Mouse (Mus musculus): ENCODE measurements around the gene Ppp6r1.

Gene Ppp6r1

DNA sequence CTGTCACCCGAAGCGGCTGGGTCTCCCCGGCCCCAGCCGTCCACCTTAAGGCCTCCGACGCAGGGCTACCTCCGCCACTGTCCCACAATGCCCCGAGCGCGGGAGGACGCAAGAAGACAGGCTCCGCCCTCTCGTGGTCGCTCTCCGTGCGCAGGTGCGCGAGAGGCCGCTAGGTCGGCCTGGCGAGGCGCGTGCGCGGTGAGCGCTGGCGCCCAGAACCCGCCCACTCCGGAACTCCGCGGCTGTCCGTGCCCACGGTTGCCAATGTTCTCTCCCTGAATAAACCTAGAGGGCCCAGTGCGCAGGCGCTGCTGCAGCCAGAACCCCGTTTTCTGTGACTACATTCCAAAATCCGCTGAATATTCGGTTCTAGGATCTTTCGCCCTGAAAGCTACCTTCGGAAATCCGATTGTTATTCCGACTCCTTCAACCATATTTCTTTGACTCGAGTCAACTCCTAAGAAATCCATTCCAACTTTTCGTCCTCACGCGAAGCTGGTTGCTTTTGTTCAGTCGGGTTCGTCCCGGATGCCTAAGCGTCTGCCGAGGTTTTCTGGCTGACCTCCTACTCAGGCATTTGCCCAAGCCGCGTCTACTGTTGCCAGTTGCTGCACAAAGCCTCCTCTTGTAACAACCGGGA, at the start of gene Ppp6r1:
Ppp6r1 (minus strand) TSS at position 108 of the 640 bp plus-strand sequence.
- DNase-seq (ENCODE audit: low spot score in 2 of 2): peak; percentile 85 to 95

DNA sequence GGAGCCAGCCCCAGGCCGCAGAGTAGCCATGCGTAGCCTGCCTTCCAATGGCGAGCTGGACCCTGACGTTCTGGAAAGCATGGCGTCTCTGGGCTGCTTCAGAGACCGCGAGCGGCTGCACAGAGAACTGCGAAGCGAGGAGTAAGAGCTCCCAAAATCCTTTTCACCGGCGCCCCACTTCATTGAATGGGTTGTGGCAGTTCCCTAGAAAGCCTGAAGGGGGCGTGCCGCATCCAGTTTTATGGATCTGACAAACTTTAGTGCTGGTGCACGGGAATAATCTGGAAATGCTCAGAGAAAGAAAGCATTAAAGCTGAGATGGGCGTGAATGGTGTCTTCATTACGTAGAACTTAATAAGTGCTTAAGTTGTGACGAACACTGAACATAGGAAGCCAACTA, 46.3 kb upstream of the Ppp6r1 start:
- DNase-seq (ENCODE audit: low spot score in 2 of 2): no peak

DNA sequence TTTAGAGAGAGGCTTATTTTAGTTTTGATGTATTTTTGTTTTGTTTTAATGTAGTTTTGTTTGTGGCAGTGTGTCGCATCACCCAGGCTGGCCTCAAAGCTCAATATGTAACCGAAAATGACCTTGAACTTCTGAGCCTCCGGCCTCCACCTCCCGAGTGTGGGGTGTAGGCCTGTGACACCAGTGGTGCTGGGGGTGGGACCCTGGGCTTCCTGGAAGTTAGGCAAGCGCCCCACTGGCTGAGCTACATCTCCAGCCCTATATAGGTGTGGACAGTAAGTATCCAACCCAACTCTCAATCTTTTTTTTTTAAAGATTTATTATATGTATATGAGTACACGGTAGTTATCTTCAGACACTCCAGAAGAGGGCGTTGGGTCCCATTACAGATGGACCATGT, 44.4 kb upstream of the Ppp6r1 start:
- no peak for DNase-seq (ENCODE audit: low spot score in 2 of 2)

DNA sequence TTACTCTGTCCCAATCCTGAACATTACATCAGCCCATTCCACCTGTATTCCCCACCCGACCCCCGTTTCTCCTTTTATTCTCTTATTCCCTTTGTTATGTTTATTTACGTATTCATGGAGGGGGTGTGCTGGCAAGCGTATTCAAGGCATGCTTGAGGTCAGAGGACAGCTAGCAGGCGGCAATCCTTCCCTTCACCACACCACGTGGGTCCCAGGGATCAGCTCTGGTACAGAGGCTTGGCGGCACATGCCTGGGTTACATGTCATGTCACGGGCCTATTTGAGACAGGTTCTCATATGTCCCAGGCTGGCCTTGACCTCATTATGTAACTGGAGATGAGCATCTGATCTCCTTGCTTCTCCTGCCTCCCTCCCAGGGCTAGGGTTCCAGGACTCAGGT, 43.5 kb upstream of the Ppp6r1 start:
- no peak for DNase-seq (ENCODE audit: low spot score in 2 of 2)

DNA sequence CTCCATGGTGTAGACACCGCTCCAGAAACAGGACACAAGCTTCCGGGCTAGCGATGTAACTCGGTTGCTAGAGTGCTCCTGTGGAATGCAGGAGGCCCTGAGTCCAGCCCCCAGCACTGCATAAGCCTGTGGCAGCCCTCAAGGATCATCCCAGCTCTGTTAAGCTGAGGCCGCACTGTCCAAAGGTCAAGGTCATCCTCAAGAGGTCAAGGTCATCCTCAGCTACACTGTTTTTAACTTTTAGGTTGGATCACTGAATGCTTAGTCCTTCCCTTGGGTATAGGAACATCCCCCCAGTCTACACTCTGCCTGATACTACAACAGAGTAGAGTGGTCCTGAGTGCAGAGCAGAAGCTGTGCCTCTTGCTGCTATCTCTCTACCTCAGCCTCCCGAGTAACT, 34.2 kb upstream of the Ppp6r1 start:
- DNase-seq (ENCODE audit: low spot score in 2 of 2): no peak

DNA sequence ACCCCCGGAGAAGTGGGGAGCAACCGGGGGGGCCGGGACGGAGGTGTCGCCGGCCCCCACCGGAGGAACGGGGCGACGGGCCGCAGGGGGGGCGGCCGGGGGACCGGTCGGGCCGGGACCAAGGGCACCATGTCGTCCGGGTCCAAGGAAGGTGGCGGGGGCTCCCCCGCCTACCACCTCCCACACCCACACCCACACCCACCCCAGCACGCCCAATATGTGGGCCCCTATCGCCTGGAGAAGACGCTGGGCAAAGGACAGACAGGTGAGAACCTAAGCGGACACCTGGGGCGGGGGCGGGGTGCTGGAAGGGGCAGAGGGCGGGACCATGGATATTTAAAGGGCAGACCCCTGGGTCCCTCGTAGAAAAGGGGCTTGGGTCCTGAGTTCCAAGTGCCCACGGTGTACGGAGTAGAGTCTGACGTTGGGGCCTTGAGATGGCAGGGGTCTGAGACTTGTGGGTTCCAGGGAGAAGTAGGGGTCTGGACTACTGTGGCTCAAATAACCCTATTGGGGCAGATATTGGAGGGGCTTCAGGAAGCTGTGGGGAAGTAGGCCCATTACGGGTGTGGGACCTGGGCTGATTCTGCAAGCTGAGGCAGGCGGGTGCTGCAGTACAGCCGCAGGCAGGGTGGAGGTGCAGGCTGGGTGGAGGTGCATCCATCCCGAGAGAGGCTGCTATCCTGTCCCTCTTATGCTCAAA, 32.3 kb upstream of the Ppp6r1 start:
- no peak for DNase-seq (ENCODE audit: low spot score in 2 of 2)

DNA sequence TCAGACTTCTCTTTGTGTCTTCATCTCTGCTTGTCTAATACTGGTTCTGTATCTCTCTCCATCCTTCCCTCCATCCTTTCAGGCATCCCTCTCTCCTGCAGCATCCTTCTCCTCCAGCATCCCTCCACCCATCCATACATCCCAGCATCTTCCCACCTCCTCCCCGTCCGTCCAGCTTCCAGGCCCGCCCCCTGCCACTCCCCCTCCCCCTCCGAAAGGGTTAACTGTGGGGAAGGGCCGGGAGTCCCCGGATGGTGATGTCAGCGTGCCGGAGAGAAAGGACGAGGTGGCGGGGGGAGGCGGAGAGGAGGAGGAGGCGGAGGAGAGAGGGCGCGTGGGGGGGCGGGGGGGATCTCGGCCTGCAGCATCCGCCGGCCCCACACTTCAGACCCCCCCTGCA, 31.6 kb upstream of the Ppp6r1 start, which contains the start of gene Brsk1:
Brsk1 (plus strand) TSS at position 218 of the 400 bp plus-strand sequence.
- DNase-seq (ENCODE audit: low spot score in 2 of 2): peak in 1 of 2 experiments; percentile 23

DNA sequence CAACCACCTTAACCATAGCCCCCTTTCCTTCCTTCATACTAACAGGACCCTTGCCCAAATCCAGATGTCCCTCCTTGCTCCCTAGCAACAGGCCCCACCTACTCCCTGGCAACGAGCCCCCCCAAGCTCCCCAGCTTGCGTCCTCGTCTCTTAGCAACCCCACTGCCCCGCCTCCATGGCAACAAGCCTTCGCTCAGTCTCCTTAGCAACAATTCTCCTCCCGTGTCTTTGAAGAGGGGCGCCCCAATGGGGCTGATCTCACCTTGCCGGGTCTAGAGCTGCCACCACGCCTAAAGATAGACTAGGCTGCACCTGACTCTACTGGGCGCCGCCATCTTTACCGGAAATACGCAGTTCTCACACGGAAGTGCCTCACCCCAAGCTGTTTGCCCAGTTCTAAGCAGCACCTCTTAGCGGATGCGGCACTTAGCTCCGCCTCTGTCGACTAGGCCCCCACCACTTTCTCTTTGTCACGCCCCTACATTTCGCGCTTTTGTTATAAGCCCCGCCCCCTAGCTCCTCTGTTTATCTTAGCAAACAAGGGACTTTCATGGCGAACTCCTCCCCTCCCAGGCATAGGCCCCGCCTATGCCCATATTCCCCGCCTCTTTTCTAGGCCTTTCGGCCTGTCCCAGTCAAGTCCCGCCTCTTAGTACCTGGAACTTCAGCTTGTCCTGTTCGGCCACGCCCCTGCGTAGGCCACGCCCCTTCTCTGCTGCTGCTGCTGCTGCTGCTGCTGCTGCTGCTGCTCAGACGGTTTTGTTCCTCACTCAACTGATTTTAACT, 26.0 kb upstream of the Ppp6r1 start, which contains the start of gene Hspbp1:
Hspbp1 (minus strand) TSS at position 437 of the 786 bp plus-strand sequence.
- DNase-seq (ENCODE audit: low spot score in 2 of 2): peak; percentile 86 to 94

DNA sequence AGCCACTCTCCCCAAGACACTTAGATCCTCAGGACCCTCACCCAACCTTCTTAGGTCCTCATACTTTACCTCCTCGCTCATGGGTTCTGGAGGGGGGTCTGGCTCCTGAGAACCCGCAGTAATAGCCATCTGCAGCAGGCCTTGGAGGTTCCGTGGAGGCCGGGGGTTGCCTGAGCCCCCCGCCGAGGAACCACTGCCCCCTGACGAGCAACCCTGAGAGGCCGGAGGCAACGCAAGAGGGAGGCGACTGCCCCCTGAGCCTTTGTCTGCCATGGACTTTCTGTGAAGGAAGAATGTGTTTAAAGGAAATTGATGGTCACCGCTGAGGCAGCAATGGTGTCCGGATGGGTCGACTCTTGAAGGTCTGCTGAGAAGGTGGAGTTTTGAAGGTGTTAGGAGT, 25.4 kb upstream of the Ppp6r1 start:
- DNase-seq (ENCODE audit: low spot score in 2 of 2): no peak

DNA sequence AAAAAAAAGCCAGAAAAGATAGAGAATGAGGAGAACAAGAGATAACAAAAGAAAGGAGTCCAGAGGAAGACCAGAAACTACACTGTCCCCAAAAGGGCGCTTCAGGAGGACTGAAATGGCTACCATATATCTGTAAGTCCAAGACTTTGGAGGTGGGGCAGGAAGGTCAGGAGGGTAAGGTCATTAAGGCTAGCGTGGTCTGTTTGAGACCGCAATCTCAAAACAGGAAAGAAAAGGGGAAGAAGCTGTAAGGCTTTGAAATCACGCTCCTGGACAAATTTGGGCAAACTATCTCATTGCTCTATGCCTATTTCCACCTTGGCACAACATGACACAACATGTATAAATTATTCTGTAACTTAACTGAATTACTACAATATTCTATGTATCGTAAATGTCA, 24.5 kb upstream of the Ppp6r1 start:
- no peak for DNase-seq (ENCODE audit: low spot score in 2 of 2)

DNA sequence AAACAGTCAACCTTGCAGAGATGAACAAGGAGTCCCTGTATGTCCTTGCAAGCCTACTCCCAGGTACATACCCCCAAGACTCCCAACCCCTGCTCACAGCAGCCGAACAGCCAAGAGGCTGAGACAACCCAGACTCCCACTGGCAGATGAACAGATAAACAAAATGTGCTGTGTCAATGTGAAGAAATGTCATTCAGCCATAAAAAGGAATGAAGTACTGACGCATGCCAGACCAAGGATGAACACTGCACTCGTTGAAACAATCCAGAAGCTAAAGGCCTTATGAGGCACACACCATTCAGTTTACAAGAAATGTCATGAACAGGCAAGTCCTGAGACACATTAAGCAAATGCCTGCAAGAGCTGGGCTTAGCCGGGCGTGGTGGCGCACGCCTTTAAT, 16.4 kb upstream of the Ppp6r1 start:
- no peak for DNase-seq (ENCODE audit: low spot score in 2 of 2)

DNA sequence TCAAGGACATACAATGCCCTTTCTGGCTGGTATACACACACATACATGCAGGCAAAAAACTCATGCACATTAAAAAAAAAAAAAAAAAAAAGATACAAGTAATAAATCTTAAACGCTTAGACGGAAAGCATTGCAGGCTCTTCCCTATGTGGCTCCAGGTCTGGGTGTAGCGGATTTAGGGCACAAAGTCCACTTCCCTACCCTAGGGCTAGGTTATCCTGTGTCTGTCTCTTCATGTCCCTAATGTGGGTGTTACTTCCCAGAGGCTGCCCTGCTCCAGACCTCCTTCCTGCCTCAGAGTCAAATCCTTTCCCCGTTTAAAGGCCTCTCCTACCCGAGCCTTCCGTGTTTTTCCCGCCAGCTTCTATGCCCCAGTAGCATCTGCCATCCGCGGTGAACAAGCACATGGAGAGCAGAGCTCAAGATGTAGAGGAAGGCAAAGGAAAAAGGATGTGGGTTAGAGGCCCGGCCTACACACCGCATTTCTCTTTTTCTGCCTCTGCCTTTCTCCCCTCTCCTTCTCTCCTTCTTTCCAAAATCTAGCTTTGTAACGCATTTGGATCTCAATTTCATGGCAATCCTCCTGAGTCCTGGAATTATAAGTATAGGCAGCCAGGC, 15.4 kb upstream of the Ppp6r1 start:
- DNase-seq (ENCODE audit: low spot score in 2 of 2): no peak

DNA sequence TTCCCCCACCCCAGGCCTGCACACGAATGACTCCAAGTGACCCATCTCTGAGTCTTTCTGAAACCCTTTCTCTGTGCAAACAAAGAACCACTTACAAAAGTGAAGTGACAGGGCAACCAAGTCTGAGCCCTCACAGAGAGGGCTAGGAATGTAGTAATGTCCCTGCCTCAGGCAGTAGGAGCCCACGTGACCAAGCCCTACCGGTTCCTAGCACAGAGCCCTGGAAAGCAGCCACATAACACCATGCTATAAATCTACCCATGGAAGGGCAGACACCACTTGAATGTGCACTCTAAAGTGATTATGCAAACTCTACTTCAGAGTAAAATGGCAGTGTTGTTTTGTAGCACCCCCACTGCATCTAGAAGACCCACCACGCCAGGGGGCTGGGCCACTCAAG, 13.1 kb upstream of the Ppp6r1 start:
- DNase-seq (ENCODE audit: low spot score in 2 of 2): no peak

DNA sequence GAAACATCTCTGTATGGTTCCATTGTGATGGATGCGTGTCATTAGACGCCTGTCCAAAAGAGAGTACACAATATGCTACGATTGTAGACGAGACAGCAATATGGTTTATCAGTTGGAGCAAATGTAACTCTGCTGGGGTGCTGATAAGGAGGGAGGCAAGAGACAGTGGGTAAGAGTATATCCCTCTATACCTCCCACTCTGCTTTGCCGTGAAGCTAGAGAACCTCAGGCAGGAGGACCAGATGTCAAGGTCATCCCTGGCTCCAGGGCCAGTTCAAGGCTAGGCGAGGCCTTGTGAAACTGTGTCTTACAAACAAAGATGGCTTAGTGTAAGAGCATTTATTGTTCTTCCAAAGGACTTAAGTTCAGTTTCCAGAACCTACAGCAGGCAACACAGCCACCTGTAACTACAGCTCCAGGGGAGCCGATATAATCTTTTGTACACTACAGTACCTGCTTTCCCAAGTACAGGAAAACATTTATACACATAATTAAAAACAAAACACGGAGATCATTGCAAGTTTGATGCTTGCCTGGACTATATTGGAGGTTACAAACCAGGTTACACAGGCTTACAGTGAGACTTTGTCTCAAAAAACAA, 11.9 kb upstream of the Ppp6r1 start:
- DNase-seq (ENCODE audit: low spot score in 2 of 2): no peak

DNA sequence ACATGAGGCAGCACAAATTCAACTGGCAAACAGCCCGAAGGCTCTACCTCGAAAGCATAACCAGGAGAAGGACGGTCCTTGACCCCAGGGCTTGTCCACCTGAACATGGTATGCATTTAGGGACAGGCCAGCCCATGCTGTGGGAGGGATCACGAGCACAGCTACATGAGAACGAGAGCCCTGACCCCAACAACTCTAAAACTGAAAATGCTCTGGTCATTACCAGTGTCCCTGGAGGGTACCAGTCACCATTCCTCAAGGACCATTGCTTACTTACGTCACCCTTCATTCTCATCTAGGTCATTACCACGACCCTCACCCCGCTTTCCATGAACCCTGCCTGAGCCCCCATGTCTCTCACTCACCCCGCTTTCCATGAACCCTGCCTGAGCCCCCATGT, 10.3 kb upstream of the Ppp6r1 start:
- DNase-seq (ENCODE audit: low spot score in 2 of 2): no peak

DNA sequence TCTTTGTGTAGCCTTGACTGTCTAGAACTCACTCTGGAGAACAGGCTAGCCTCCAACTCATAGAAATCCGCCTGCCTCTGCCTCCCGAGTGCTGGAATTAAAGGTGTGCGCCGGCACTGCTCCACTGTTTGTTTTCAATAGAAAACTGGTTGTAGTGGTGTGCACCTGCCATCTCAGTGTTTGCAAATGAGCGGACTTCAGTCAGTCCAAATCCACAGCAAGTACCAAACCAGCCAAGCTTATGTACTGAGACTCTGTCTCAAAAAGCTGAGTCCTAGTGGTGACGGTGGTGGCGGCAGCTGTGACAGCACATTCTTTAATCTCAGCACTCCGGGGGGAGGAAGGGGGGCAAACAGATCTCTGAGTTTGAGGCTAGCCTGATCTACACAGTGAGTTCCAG, 9.7 kb upstream of the Ppp6r1 start:
- DNase-seq (ENCODE audit: low spot score in 2 of 2): no peak

DNA sequence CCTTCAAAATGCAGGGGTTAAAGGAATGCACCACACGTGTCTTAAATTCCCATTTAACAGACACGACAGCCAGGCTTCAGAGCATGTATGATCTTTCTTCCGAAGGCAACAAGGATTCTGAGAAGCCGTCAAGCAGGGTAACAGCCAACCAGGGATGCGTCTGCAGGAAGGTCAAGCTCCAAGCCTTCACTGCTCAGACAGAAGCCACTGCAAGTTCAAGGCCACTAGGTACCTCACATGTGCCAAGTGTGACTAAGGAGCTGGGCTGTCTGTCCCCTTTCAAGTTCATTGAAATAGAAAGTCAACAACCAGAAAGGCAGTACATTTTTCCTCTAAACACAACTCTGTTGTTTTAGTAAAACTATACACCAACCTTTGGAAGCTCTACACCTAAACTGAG, 8.1 kb upstream of the Ppp6r1 start:
- DNase-seq (ENCODE audit: low spot score in 2 of 2): no peak

DNA sequence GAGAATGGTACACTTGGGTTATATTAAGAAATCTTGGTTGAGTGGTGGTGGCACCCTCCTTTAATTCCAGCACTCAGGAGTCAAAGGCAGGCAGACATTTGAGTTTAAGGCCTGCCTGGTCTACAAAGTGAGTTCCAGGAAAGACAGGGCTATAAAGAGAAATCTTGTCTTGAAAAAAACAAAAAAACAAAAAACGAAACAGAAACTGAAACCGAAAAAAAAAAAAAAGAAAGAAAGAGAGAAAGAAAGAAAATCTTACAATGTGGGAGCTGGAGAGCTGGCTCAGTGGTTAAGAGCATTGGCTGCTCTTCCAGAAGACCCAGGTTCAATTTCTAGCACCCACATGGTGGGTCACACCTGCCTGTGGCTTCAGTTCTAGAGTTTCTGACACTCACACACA, 4.9 kb upstream of the Ppp6r1 start:
- DNase-seq (ENCODE audit: low spot score in 2 of 2): no peak

DNA sequence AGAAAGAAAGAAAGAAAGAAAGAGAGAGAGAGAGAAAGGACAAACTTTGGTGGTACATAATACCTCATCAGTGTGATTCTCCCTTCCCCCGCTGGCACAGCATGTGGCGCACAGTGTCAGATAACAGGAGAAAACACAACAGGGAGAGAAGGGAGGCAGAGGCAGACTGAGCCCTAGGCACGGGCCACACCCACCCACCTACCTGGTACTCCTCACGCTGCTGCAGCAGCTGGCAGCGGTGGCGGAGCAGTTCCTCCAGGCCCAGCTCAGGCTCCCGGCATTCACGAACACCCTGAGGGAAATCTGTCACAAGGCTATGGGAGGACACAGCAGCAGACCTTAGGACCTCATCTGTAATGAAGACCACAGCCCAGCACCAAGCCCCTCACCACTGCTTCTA, 4.4 kb upstream of the Ppp6r1 start:
- no peak for DNase-seq (ENCODE audit: low spot score in 2 of 2)

DNA sequence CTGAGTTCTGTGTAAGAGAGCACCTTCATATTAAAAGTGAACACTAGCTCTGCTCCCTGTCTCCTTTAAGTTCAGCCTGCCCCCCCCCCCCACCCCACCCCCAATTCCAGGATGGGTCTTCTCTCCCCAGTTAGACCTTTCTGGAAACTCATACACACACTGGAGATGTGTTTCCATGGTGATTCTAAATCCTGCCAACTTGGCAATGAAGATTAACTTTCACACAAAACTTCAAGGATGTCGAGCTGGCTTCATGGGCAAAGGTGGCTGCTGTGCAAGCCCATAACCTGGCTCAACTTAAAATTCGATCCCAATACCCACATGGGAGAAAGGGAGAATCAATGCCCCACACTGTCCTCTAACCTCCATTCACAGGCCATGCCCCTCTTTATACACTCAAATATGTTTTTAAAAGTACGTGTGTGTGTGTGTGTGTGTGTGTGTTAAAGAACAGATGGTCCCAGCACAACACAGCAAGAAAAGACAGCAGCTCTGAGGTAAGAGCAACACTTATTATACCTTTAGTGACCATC, 1.2 kb upstream of the Ppp6r1 start:
- no peak for DNase-seq (ENCODE audit: low spot score in 2 of 2)

DNA sequence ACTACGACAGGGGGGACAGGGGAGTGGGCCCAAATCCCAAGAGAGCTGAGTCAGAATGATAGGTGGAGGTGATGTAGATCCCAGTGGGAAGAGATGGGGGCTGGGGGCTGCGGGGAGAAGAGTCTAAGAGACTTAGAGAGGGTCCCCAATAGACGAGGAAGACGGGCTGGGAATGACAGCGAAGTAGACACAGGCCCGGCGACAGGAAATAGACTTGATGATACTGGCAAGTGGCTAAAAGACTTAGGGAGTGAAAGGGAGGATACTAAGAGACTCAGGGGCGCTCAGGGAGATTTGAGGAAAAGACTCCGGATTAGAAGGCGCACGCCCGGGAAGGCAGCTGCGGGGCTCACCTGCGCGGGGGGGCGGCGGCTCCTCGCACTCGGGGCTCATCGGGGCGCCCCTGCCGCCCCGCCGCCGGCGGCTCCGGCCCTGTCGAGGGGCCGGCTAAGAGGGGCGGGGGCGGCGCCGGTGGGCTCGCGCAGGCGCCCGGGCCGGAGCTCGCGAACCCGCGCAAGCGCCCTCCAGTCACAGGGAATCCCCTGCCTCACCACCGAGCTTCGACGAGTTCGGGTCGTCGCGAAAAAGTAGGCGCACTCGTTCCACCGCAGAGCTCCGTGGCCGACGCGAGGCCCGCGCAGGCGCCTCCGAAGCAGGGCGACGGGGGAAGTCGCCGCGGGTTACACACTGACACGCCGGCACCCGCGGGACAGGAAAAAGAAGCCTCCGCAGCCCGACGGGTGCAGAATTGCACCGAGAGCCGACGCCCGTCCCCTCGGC, 501 bp downstream of the Ppp6r1 start:
- no peak for DNase-seq (ENCODE audit: low spot score in 2 of 2)
